Mouse (Mus musculus) cerebellum, adult 11-12 months (tissue): Measurements from ENCODE around the gene Tmem179.

Experiments
- DNase-seq: peaks from one replicate; pipeline ENCODE4 v3.0.0; 2022

The Tmem179 gene

DNA sequence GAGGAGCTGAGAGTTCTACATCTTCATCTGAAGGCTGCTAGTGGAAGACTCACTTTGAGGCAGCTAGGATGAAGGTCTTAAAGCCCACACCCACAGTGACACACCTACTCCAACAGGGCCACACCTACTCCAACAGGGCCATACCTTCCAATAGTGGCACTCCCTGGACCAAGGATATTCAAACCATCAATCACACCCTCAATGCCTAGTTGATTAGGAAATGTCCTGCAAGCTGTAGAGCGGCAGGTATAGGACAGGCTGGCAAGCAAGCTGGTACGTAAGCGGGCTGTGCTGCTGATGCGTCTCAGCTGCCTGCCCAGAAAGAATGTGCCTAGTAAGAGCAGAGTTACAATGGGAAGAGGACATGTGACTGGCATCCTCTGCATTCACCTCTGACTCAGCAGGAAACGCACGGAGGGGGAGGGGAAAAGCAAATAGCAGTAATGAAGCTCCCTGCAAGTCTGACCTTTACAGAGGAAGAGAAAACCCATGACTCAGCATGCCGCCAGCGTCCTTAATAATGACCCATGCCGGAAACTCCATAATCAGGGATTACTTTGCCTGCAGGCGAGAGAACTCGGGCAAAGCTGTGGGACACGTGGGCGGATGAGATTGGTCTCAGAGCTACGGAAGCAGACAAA is at the start of gene Tmem179:
Gene Tmem179 (minus strand): TSS at position 51 of the 641 bp plus-strand sequence.
- DNase-seq: no peak

DNA sequence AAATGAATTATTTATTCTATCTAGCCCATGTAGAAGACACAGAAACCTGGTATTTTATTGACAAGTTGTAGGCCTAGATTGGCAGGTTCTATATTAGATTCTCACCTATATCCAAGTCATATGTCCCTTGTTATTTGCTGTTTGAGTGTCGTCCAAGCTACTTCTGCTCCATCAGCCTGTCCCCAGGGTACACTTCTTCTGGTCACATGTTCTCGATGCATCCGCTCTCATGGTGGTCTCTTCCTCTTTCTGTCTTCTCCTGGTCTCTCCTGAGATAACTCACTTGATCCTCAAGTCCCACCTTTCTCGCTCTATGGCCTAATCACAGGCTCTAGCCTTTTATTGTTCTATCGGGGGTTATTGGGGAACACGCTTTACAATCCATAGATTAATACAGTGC is 46.5 kb upstream of the Tmem179 start:
- DNase-seq: no peak

DNA sequence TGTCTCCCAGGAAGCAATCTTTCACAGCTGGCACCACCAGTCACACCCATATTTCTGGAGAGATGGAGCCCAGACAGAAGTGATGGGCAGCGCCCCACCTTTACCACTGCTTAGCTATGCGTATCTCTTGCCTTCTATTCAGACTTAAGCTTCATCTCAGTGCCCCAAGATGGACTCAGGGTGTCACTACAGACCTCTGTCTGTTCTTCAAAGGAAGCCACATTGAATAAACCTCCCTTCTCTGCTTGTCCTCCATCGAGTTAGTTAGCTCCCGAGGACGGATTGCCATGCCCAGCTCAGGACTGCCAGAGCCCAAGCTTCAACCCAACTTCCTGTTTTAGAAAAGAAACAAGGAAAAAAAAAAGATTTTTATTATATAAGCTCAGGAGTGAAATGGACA is 45.9 kb upstream of the Tmem179 start:
- no peak for DNase-seq

DNA sequence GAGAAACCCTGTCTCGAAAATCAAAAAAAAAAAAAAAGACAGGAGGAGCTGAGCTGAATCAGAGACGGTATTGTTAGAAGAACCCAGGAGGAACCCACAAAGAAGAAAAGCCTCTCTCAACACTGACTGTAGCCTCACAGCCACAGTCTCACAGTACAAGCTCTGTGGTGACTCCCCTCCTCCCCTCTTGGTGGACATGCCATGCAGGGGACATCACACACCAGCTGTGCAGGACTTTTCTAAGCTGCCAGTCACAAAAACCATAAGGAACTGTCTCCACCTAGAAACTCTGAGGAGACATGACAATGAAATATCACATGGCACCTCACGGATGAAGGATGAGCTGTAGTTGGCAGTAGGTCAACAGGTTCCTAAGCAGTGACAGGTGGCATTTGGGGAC is 44.6 kb upstream of the Tmem179 start:
- no peak for DNase-seq

DNA sequence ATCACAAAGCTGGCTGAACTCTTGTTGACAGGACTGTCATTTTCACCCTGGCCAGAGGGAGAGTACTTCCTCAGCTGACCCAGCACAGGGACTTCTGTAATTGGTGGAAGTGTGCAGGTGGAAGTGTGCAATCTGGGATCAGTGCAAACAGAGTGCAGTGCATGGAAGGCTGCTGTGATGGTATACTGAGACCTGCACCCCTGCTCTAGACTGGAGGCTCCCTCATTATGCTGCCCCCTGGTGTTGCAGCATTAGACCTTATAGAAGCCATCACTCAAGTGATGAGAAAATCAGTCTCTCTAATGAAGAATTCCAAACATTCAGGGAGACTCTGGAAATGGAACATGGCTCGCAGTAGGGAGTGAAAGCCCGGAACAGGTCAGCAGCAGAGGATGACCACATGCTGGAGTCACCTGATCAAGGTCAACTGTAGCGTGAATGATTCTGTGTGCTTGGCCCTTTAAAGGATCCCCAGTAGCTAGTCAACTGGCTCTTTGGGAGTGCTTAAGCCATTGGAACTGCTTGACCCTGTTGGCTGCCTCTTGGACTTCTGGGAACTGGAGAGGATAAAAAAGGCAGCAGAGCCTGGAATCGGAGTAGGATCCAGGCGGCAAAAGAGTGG is 43.7 kb upstream of the Tmem179 start:
- DNase-seq: no peak

DNA sequence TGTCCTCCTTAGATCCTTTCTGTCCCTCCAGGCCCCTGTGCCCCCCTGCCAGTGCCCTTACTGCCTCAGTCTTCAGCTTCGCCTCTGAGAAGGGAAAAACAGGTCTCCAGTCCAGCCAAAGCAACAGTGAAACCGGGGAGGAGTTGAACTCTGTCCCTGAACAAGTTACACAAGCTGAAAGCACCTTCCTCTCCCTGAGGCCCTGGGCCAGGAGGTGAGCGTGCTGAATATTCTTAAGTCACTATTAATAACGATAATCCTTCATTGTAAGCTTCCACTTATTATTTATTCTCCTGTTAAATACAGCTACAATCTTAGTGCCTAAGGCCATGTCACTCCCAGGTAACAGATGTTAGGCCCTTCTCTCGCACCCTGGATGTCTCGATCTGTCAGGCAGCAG is 43.1 kb upstream of the Tmem179 start:
- DNase-seq: no peak

DNA sequence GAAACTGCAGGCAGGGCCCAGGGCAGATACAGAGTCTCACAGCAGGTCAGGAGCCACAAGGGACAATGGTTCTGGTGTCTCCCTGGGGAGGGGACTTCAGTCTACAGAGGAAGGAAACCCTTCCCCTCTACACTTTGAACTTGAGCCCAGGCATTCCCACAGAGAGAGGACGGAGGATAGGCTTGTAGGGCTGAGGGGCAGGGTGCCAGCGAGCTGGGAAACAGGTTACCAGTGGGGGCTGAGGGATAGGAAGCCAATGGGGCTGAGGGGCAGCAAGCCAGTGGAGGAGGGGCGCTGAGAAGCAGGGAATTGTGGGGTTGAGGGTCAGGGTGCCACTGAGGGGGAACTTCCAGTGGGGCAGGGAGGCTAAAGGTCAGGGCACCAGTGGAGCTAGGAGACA is 42.7 kb upstream of the Tmem179 start:
- no peak for DNase-seq

DNA sequence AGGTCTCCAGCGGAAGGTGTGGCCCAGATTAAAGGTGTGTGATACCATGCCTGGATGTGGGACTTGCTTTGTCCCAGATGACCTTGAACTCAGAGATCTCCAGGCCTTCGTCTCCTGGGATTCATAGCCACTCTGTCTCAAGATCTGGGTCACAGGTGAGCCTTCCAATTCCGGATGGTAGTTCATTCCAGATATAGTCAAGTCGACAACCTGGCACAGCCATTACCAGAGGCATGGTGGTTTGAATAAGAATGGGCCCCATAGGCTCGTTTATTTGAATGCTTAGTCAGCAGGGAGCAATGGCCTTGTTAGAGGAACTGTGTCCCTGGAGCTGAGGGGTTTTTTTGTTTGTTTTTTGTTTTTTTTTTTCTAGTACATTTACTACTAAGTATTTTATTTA is 40.7 kb upstream of the Tmem179 start:
- no peak for DNase-seq

DNA sequence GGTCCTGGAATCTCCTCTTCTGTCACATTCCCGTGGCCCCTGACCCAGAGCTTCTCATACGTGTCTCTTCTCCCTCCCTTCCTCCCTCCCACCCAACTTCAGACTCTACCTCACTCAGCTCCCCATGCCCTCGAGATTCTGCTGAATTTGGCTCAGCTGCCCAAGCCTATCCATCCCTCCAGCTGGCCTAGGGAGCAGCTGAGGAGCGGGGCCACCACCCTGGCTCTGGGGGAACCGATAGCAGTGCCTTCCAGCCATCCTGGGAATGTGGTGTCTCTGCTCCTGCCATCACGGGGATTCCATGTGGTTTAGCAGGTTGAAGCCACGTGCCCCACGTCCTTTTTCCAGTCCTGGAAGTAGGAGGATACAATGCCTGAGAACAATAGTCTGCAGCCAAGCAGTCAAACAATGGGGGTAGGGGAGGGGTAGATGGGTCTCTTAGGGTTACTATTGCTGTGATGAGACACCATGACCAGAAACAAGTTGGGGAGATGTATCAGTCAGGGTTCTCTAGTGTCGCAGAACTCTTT is 40.0 kb upstream of the Tmem179 start:
- DNase-seq: no peak

DNA sequence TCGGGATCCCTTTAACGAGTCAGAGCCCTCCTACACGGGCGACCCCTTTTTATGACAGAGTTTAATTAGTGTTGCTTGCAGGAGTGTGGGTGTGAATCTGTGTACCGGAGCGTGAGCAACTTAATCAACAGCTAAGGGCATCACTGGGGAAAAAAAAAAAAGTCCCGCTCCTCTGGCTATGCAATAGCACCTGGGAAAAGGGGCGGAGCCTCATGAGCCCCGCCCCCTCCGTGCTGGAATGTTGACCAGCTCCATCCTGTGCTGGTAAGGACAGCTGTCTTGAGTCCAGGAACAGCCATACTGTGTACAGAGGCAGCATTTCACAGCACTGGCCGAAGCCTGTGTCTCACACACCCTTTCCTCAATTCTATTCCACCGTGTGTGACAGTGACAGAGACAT is 38.4 kb upstream of the Tmem179 start:
- no peak for DNase-seq

DNA sequence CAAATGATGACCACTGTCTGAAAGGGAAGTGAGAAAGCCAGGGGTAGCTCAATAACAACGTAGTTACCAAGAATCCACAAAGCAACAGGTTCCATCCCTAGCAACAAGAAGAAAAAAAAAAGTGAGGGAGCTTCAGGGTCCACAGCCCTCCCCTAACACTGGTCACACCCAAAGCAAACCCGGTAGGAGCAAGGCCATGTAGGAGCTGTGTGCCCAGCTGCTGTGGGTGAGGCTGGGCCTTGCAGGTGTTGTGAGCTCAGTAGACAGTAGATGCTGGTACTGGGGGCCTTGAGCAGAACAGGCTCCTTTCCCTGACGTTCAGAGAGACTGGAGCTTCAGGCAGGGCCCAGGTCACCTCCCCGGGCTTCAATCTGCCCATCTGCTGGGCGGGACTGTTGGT is 36.0 kb upstream of the Tmem179 start:
- DNase-seq: no peak

DNA sequence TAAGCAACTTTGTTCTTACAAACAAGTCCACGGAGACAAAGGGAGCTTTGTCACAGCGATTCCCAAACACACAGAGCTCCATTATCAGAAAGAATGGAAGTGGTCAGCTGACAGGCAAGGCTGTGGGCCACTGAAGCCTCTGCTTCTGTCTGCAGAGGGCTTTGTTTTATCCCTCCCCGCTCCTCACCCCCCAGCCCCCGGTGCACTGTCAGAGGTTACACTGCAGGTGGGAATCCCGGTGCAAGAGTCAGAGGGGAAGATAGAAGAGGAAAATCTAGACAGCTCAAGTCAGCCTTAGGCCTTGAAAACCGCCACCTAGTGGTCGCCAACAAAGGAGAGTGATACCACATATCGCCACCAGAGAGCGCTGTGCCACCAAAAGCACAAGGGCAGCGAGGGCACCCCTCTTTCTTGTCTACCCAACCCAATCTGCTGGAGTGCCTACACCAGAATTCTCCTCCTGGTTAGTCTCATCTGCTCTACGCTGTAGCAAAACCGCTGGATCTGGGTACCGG is 35.4 kb upstream of the Tmem179 start:
- peak; percentile 78 for DNase-seq

DNA sequence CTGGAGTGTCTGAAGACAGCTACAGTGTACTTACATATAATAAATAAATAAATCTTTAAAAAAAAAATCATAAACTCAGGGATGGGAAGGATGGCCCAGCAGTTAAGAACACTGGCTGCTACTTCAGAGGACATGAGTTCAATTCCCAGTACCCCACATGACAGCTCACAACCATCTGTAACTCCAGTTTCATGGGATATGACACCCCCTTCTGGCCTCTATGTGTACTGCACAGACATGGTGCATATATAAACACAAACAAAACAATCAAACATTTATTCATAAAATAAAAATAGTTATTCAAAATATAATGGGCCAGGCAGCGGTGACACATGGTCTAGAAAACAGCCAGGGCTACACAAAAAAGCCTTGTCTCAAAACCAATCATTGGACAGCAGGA is 32.7 kb upstream of the Tmem179 start:
- DNase-seq: no peak

DNA sequence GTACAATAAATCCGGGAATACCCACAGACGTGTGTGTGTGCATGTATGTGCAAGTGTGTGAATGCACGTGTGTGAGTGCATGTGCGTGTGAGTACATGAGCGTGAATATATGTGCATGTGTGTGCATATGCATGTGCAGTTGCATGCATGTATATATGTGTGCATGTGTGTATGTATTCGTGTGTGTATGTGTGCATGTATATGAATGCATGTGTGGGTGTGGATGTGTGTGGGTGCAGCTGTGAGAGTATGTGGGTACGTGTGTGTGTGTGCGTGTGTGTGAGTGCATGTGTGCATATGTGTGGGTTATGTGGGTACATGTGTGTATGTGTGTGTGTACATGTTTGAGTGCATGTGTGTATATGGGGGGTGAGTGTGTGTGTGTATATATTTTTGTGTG is 29.6 kb upstream of the Tmem179 start:
- no peak for DNase-seq

DNA sequence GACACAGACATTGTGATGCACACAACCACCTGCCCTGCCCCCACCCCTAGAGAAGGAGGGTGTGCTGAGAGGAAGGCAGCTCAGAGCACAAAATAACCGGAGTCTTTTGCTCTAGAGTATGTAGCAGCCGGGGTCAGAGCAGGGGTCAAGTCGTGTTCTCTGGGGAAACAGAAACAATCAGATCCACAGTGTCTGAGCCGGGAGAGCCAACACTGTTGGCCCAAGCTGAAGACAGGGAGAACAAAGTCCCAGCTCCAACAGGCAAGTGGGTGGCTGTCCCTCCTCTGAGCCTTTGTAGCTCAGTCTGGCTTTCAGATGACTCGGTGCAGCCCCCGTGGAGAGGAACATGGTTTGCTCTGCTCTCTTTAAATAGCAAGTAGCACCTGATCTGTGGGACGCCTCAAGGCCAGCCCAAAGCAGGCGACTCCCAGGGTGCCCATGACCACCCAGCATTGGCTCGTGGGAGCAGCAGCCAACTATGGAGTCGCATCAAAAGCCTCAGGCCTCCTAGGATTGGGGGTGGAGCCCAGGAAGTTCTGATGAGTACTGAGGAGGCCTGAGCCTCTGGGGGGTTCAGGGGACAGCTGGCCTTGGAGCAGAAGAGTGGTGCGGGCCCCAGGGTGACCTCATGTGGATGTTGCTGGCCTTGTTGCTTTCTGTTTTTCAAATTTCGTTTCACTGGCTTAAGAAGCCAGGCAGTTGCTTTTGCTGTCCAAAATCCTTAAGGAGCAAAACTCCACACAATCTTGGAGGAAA is 28.6 kb upstream of the Tmem179 start:
- no peak for DNase-seq

DNA sequence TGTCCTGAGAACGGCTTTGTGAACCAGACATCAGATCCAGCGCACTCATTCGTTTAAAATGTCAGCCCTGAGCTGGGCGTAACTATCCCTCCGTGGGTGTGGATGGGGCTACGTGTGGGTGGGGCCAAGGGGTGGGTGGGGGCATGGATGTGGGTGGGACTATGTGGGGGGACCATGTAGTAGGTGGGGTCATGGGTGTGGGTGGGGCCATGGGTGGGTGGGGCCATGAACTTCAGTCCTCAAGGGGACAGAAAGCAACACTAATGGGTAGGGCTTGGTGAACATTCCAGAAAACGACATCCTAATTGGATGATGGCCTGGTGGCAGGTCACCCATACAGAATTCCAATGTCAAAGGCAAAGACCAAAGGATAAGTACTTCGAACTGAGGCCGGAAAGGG is 27.4 kb upstream of the Tmem179 start:
- DNase-seq: no peak

DNA sequence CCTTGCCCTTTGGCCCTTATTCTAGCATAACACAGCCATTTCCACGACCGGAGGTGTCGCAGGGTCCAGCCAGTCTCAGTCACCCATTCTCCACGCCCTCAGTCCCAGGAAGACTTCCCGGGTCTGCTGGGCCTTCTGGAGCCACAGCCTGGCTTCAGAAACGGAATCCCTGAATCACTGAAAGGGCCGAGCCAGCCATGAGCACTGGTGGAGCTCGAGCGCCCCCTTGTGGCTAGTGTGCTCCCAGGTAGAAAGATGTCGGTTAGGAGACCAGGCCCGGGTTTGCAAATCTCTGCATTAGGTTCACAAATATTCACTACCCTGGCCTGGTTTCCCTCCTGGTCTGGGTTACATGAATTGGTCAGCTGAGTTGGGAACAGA is 26.4 kb upstream of the Tmem179 start:
- peak; percentile 64 for DNase-seq

DNA sequence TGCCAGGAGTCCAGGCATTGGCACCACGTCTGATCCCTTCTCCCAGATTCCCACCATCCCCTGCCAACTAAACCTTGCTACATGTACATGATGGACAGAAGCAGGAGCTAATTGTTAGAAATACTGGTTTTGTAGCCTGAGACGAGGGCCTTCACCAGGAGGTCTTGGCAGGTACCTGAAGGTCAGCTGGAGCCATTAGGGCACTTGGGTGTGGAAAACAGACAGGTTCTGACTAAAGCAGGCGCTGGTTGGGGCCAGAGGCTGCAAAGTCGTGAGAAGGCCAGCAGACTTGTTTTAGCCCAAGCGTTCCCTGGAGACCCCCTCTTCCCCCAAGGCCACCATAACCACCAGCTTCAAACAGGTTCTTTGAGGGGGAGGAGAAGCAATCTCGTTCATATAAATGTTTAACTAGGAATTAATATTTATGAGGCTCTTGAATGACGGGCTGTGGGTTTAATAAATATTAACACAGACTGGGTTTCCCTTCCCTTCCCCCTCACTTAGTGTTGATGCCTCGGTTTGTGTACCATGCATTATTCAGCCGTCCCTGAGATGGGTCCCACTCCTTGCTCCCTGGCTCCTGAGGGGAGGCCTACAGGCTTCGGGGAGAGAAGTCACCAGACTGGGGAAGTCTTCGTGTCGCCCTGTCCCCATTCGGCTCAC is 25.8 kb upstream of the Tmem179 start:
- DNase-seq: no peak

DNA sequence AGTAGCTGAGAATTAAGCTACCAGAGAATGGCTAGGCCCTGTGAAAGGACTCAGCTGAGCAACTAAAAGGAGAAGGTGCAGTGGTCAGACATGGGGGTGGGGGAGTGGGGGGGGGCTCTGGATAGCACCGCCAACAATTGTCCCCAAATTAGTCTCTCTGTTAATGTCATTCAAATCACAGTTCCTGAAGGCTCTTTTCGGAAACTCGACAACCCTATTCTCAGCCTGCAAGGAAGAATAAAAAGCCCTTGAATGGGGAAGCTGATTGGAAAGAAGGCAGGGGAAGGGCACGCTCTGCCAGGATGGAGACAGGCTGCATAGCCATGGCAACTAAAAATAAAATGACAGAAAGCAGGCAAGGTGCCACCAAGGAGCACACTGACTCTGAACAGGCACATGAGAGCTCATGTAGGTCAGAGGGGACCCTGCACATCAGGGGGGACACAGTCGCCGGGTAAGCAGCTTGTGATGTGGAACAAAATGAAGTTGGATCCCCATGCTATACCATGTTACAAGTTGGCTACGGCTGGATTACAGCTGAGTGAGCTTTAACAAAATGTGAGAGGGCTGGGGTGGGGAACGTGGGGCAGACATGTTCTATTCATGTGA is 25.0 kb upstream of the Tmem179 start:
- DNase-seq: no peak

DNA sequence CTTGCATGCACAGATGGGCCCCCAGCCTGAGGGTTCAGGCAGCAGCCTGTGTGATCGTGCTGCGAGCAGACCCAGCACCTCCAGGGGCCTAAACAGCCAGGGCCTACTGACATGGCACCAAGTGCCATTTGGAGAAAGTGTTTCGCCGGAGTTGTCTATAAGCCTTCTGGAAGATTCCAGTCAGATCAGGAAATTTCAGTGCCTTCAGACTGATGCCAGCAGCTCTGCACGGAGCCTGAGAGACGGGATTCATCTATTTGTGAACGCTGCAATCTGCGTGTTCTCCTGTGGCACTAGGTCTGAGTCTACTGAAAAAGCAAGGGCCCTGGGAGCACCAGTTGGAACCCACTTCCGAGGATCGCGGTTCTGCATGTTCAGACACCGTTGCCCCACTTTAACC is 23.8 kb upstream of the Tmem179 start:
- no peak for DNase-seq

DNA sequence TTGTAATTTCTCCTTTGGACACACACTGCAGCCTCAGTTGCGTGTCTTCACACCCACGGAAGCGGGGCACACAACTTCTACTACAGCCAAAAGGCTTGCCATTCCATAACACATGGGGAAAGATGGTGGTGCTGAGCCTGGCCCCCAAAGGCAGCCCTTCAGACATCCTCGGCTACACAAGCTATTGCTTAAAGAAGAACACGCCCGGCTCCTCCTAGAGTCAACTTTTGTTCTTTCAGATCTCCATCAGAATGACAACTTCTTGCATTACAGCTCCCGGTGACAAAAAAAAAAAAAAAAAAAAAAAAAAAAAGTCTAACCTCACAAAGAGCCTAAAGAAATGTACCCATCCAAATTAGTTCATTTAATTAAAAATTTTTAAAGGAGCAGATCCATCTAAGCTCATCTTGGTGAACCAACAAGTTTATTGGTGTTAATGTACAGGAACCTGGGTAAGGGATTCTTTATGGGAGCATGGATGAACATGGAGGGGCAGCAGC is 23.0 kb upstream of the Tmem179 start:
- no peak for DNase-seq

DNA sequence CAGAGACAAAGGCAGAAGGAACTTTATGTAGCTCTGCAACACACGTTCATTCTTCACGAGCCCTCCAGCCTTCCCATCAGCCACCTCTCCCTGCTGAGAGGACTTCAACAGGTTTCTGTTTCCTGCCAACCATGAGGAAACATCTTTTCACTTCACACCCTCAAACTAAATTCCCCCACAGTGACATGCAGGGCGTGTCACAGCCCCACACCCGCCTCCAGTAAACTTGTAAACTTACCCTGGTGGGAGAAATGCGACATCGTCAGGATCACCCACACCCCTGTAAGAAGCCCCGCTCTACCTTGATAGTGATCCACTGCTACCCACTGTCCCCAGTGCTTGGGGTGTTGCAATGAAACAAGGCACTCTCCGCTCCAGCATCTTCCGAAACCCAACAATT is 21.8 kb upstream of the Tmem179 start:
- no peak for DNase-seq

DNA sequence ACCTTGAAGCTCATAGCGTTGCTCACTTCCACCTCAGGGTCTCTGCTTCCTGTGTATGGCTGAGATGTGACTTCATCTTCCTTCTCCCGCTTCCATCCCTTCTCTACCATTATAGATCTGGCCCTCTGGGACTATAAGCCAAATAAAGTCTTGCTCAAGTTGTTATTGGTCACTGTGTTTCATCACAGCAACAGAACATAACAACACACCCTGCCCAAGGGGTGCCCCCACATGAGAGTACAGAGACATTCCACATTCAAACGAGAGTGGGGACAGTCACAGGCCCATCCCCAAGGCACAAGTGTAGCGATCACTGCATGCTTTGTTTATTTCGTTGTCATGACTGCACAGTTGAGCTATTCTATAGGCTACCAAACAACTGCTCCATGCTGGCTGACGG is 20.7 kb upstream of the Tmem179 start:
- DNase-seq: no peak
